Mouse (Mus musculus) gastrocnemius, adult 8-10 months (tissue): ENCODE data around the gene 1700080O16Rik. TPM values are rescaled to one million over a fixed set of nuclear protein-coding genes. Genes with fewer than 3 reads are reported as not detected.

Source experiments
- DNase-seq, 2 experiments: peaks; one replicate each; pipeline ENCODE4 v3.0.0; 2022; ENCODE audit warnings: low spot score in 2 of 2
- total RNA-seq, 4 experiments: library from RNA; stranded (reverse); gene quantifications; 2 replicates each; pipeline ENCODE4 v1.2.4; 2022

Gene 1700080O16Rik
- total RNA-seq = not detected

- no peak for DNase-seq
These were observed at the start of gene 1700080O16Rik for GRCm38 (mm10) chrX:51972672-51973071. TSS of gene 1700080O16Rik (minus strand) at chrX:51972772.

DNA sequence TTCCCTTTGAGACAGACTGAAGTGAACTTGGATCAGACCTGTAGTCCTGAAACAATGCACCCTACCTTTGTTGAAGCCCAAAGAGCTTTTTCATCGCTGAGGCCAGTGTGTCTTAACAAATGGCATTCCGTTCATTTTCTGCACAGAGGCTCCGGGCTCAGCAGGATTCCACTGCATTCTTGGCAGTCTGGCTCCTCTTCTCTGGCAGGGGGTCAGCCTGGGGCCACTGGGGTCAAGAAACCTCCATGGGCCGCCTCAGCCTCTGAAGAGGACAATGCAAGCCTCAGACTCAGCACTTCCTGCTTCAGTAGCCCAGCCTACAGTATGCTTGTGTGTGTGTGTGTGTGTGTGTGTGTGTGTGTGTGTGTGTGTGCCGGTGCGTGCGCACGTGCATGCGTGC lies 45.1 kb upstream of the 1700080O16Rik start:
- peak in 1 of 2 experiments; percentile 7 for DNase-seq

GRCm38 (mm10) chrX:52000072-52000471 lies 27.5 kb upstream of the 1700080O16Rik start:
- DNase-seq = no peak

DNA sequence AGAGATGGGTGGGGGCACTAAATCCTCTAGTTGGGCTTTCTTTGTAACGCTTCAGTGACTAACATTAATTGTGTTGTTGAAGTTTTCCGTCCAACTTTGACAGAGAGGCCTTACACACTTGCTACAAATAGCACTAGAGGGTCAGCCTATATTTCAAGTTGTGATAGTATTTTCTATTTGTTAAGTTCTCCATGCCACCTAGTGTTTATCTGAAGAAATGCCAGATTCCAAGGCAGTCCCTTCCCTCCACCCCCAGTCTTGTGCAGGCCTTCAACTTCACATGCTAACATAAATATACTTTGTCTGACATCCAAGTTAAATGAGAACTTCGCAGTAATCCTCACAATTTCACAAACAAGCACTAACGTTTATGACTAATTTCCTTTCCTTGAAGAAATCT lies 26.9 kb upstream of the 1700080O16Rik start:
- DNase-seq = no peak

- no peak for DNase-seq
These were observed 3.8 kb upstream of the 1700080O16Rik start for GRCm38 (mm10) chrX:51976361-51976760.

GRCm38 (mm10) chrX:51974618-51975017 lies 2.0 kb upstream of the 1700080O16Rik start:
- no peak for DNase-seq

DNA sequence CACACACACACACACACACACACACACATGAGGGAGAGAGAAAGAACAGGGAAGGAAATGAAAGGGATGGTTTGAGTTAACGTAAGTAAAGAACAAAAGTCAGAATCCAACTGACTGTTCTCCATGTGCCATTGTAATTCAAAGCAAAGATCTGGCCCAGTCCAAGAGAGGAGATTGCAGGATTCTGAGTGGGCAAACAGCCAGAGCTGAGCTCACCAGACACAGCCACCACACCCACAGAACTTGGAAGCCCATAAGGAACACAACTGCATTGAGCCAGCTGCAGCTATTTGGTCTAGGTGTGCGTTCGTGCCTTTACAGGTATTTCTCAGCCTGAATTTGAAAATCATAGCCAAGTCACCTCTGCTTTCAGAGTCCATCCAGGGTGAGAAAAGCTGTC lies 24.5 kb downstream of the 1700080O16Rik start:
- DNase-seq = peak; percentile 4 to 18

DNA sequence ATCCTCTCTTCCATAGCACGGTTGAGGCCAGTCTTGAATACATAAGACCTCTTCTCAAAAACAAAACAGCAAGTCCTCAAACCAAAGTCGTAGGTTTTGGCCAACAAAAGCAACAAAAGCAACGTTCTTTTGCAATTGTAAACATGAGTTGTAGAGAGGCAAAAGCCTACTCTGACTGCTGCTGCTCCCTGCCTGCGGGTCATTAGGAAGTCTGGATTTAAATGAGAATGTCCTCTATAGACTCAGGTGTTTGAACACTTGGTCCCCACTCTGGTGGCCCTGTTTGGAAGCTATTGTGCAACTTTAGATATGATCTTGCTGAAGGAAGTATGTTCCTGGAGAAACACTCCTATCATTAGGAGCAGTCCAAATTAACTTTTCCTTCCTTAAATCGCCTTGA lies 34.5 kb downstream of the 1700080O16Rik start:
- no peak for DNase-seq

DNA sequence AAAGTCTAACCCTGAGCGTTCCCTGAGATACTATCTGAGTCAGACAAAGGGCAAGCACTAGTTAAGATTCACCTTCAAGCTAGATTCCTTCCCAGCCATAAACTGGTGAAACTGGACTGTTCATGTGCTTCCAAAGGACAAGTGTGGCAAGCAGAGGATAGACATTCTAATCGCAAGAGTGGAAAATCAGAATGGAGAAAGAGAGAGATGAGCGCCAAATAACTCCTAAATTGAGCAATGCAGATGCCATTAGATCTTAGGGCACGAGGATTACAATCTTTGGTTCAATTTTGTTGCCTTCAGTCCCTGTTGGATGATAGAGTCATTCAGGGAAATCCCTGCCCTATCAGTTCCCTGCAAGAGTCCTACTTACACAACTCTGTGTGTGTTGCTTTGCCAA lies 53.5 kb downstream of the 1700080O16Rik start:
- DNase-seq = no peak

Other genes starting within 250 kb of the 1700080O16Rik start
- not detected for gene Usp26, start 171.5 kb downstream of the 1700080O16Rik start, total RNA-seq
- gene Gpc4, start 192.5 kb upstream of the 1700080O16Rik start, total RNA-seq = 10 to 100 TPM; 29.8 to 38.1 (median 34.0) TPM